In genomic region chr11:19009536-19010395, GRCm38 (mm10) we compare ENCODE assay signal across 8 mouse cellular contexts. TPM values are rescaled to one million over a fixed set of nuclear protein-coding genes. Genes with fewer than 3 reads are reported as not detected.
A peak's percentile ranks its signal among the peaks of the same experiment; 100 is the strongest.
DNase-seq lines count a peak whose midpoint lies in the region; ATAC-seq lines count a peak whose summit lies in the region.
"Had no signal": no experiment of that assay in that cellular context is flagged by ENCODE, and none has a peak within 500 bp of the region (broad histone marks: within the 10 kb centered on the region; RNA-seq: fewer than 3 reads in every experiment).

No protein-coding gene starts in this region.

- WGBS in forebrain, embryonic 16.5 days: 37% methylated on average over 17 of the region's 17 CpGs
- WGBS in intestine, embryonic 15.5 days: 37% methylated on average over 17 of the region's 17 CpGs
- 18% methylated on average over 17 of the region's 17 CpGs for WGBS in stomach, embryonic 16.5 days

- no peak overlapping the region for H3K4me3 ChIP-seq in forebrain, embryonic 16.5 days (replicated peaks; ENCODE audit: low read length)
- H3K4me3 ChIP-seq in intestine, embryonic 15.5 days (replicated peaks): peak overlapping the region; percentile 33
- peak overlapping the region; percentile 88 for H3K4me3 ChIP-seq in stomach, embryonic 16.5 days (replicated peaks; ENCODE audit: low read length)
- H3K4me3 ChIP-seq: gastrocnemius, adult 2 months had no signal

- peaks cover 27% of the 10 kb centered on the region for H3K27me3 ChIP-seq in forebrain, embryonic 16.5 days (replicated peaks; ENCODE audit: control insufficient read depth, insufficient read depth, low read length)
- H3K27me3 ChIP-seq in intestine, embryonic 15.5 days (replicated peaks): no peaks in the 10 kb centered on the region
- H3K27me3 ChIP-seq in stomach, embryonic 16.5 days (ENCODE audit: control insufficient read depth, insufficient read depth, low read length): no peaks in the 10 kb centered on the region

- no peak for ATAC-seq in forebrain, embryonic 16.5 days
- no peak for ATAC-seq in intestine, embryonic 15.5 days
- ATAC-seq in stomach, embryonic 16.5 days (ENCODE audit: insufficient read depth, low FRiP score): no peak

- no peaks in the 10 kb centered on the region for H3K9me3 ChIP-seq in forebrain, embryonic 16.5 days (ENCODE audit: control insufficient read depth, low read length)
- no peaks in the 10 kb centered on the region for H3K9me3 ChIP-seq in intestine, embryonic 15.5 days
- H3K9me3 ChIP-seq in stomach, embryonic 16.5 days (replicated peaks; ENCODE audit: control insufficient read depth, low read length): no peaks in the 10 kb centered on the region

- H3K36me3 ChIP-seq in forebrain, embryonic 16.5 days (ENCODE audit: control insufficient read depth, insufficient read depth): no peaks in the 10 kb centered on the region
- no peaks in the 10 kb centered on the region for H3K36me3 ChIP-seq in intestine, embryonic 15.5 days
- 0 out of 2 replicates have a peak, but pooled peaks cover 5% of the 10 kb centered on the region for H3K36me3 ChIP-seq in stomach, embryonic 16.5 days (ENCODE audit: control insufficient read depth, insufficient read depth, low read length)

- peaks cover 15% of the 10 kb centered on the region for H3K4me1 ChIP-seq in forebrain, embryonic 16.5 days (replicated peaks; ENCODE audit: control insufficient read depth, insufficient read depth, low read length)
- peaks cover 9% of the 10 kb centered on the region; the same call in 1 of the 2 replicates for H3K4me1 ChIP-seq in intestine, embryonic 15.5 days (replicated peaks)
- H3K4me1 ChIP-seq in stomach, embryonic 16.5 days (ENCODE audit: control insufficient read depth, insufficient read depth, low read length): peaks cover 29% of the 10 kb centered on the region

- H3K4me2 ChIP-seq in forebrain, embryonic 16.5 days (ENCODE audit: low read length): peak overlapping the region; percentile 30
- peak overlapping the region; percentile 80 for H3K4me2 ChIP-seq in intestine, embryonic 15.5 days (replicated peaks)
- H3K4me2 ChIP-seq in stomach, embryonic 16.5 days (ENCODE audit: low read depth, low read length): peak overlapping the region; percentile 85

- intact Hi-C loops in left cerebral cortex, postnatal 36 days (cut with DNase I): no loop called here

- no peak overlapping the region for H3K27ac ChIP-seq in forebrain, embryonic 16.5 days (ENCODE audit: low read length)
- H3K27ac ChIP-seq in intestine, embryonic 15.5 days: peak overlapping the region; percentile 66
- H3K27ac ChIP-seq in stomach, embryonic 16.5 days (ENCODE audit: low read length): peak overlapping the region; percentile 91
- H3K27ac ChIP-seq: gastrocnemius, adult 2 months had no signal

- no peak overlapping the region for H3K9ac ChIP-seq in forebrain, embryonic 16.5 days (replicated peaks; ENCODE audit: low read depth, low read length)
- H3K9ac ChIP-seq in intestine, embryonic 15.5 days: peak overlapping the region; percentile 63
- H3K9ac ChIP-seq in stomach, embryonic 16.5 days (ENCODE audit: low read length): peak overlapping the region; percentile 79

- peak; percentile 12 for DNase-seq in ovary, postnatal 36 days (ENCODE audit: low spot score)
- DNase-seq in ovary, postnatal 10 days (ENCODE audit: low spot score): no peak
- no peak for DNase-seq in left cerebral cortex, postnatal 36 days (ENCODE audit: low spot score in 2 of 2)
- DNase-seq in B cell, adult 2 months: no peak
- DNase-seq: gastrocnemius, adult 2 months had no signal

RNA-seq across cellular contexts. Expression of gene Meis1, which starts 9.0 kb away (rescaled TPM):
- polyA plus RNA-seq in forebrain, embryonic 16.5 days (2015; fragmentation: Nextera tagmentation; extraction: Ambion mirVana): 28.5 and 41.4 TPM in 2 replicates
- polyA plus RNA-seq in intestine, embryonic 15.5 days (2015; fragmentation: Nextera tagmentation; extraction: Ambion mirVana): 106 and 112 TPM in 2 replicates
- 143 and 153 TPM in 2 replicates for polyA plus RNA-seq in stomach, embryonic 16.5 days (2015; fragmentation: Nextera tagmentation; extraction: Ambion mirVana)
- total RNA-seq in left cerebral cortex, postnatal 36 days (2021): 1 to 10 TPM; 4.6 to 7.0 TPM

Comparison
In these comparisons a context has a peak if more than half of its experiments do, and no peak if none do; other contexts are left out.
1. H3K4me2 ChIP-seq: peak in every context shown above with its lines; median percentile 85 in stomach, embryonic 16.5 days; 80 in intestine, embryonic 15.5 days; 30 in forebrain, embryonic 16.5 days.